Mouse (Mus musculus) midbrain, embryonic 14.5 days (tissue): Measurements from ENCODE around the gene Tenm3. TPM values are rescaled to one million over a fixed set of nuclear protein-coding genes. Genes with fewer than 3 reads are reported as not detected.

ENCODE experiments used
- ATAC-seq: fragments of 200-750 bp; cut with Nextera tagmentation; 2 replicates; pipeline ENCODE4 v1.8.0; 2017; ENCODE audit warnings: moderate number of reproducible peaks, moderate library complexity; ENCODE audit not compliant: low FRiP score, low TSS enrichment
- DNase-seq: peaks from one replicate; pipeline ENCODE4 v3.0.0-alpha.2; 2015
- H3K27ac ChIP-seq: fragments of 300-500 bp; sonication (generic); replicated peaks from 2 replicates; pipeline ENCODE4 v1.5.1; 2014; ENCODE audit warnings: mild to moderate bottlenecking, low read depth, low read length, moderate library complexity
- H3K27me3 ChIP-seq: fragments of 300-500 bp; sonication (generic); 2 replicates; pipeline ENCODE4 v1.6.1; 2014; ENCODE audit warnings: low read length, control low read depth, mixed read lengths; ENCODE audit not compliant: control insufficient read depth, insufficient read depth
- H3K36me3 ChIP-seq: fragments of 300-500 bp; sonication (generic); 2 replicates; pipeline ENCODE4 v1.6.1; 2014; ENCODE audit warnings: low read length, control low read depth; ENCODE audit not compliant: control insufficient read depth, insufficient read depth
- H3K4me1 ChIP-seq: fragments of 300-500 bp; sonication (generic); 2 replicates; pipeline ENCODE4 v1.6.1; 2014; ENCODE audit warnings: mild to moderate bottlenecking, antibody characterized with exemption, low read length, control low read depth; ENCODE audit not compliant: control insufficient read depth, insufficient read depth
- H3K4me2 ChIP-seq: fragments of 300-500 bp; sonication (generic); 2 replicates; pipeline ENCODE4 v1.6.1; 2014; ENCODE audit warnings: mild to moderate bottlenecking, low read length, moderate library complexity
- H3K4me3 ChIP-seq: fragments of 300-500 bp; sonication (generic); replicated peaks from 2 replicates; pipeline ENCODE4 v1.5.1; 2014; ENCODE audit warnings: low read depth, low read length
- H3K9ac ChIP-seq: fragments of 300-500 bp; sonication (generic); replicated peaks from 2 replicates; pipeline ENCODE4 v1.6.1; 2014; ENCODE audit warnings: mild to moderate bottlenecking, low read length, moderate library complexity
- H3K9me3 ChIP-seq: fragments of 300-500 bp; sonication (generic); 2 replicates; pipeline ENCODE4 v1.6.1; 2016; ENCODE audit warnings: low read length, control low read depth, mixed read lengths; ENCODE audit not compliant: control insufficient read depth
- WGBS: fragments of 180-500 bp; shearing (Covaris S2); extraction: QIAGEN DNeasy Blood & Tissue Kit; methylation state at CpG from one replicate; pipeline ENCODE4 v1.1.7; 2014; 5-methylcytosine and 5-hydroxymethylcytosine counted together
- polyA plus RNA-seq: library from polyadenylated mRNA; unstranded; fragments of >200 nt; fragmentation: Nextera tagmentation; extraction: Ambion mirVana; gene quantifications from 2 replicates; pipeline ENCODE4 v1.2.1, GENCODE M21; 2014

Gene Tenm3
- polyA plus RNA-seq, 1 experiment from 2014 or later: 61.6 TPM

GRCm38 (mm10) chr8:48439491-48439890 is 404.3 kb downstream of the Tenm3 start:
- Histone ChIP-seq H3K27me3 (no peaks in the 10 kb centered on the region), H3K36me3 (no peaks in the 10 kb centered on the region), H3K4me2 (no peak overlapping the region), H3K9me3 (no peaks in the 10 kb centered on the region), H3K4me1 (peaks cover 14% of the 10 kb centered on the region), H3K27ac (no peak overlapping the region), H3K4me3 (no peak overlapping the region), H3K9ac (no peak overlapping the region)
- ATAC-seq (no peak), DNase-seq (no peak)
- WGBS: 83% methylated on average over 12 of the region's 12 CpGs

- Histone ChIP-seq H3K27me3 (no peaks in the 10 kb centered on the region), H3K36me3 (no peaks in the 10 kb centered on the region), H3K4me2 (peak overlapping the region; percentile 34), H3K9me3 (no peaks in the 10 kb centered on the region), H3K27ac (no peak overlapping the region), H3K4me3 (no peak overlapping the region), H3K4me1 (peaks cover 14% of the 10 kb centered on the region), H3K9ac (no peak overlapping the region)
- WGBS: 5% methylated on average over 16 of the region's 16 CpGs
- ATAC-seq (no peak; the same call in 1 of the 2 replicates), DNase-seq (peak; percentile 65)
Observed at GRCm38 (mm10) chr8:48437523-48438207, 406.1 kb downstream of the Tenm3 start.

GRCm38 (mm10) chr8:48425101-48425500 is 418.6 kb downstream of the Tenm3 start:
- WGBS: 86% methylated on average over 11 of the region's 11 CpGs

GRCm38 (mm10) chr8:48417714-48418113 is 426.0 kb downstream of the Tenm3 start:
- H3K4me3 ChIP-seq: no peak overlapping the region
- DNase-seq (peak; percentile 54), ATAC-seq (no peak)
- no peak overlapping the region for H3K9ac ChIP-seq
- H3K27ac ChIP-seq: no peak overlapping the region
- 0 out of 2 replicates have a peak, but pooled peaks cover 11% of the 10 kb centered on the region for H3K36me3 ChIP-seq
- no peaks in the 10 kb centered on the region for H3K27me3 ChIP-seq
- no peaks in the 10 kb centered on the region for H3K9me3 ChIP-seq
- 47% methylated on average over 11 of the region's 11 CpGs for WGBS
- H3K4me1 ChIP-seq: no peaks in the 10 kb centered on the region
- H3K4me2 ChIP-seq: no peak overlapping the region

More at GRCm38 (mm10) chr8:48425101-48425500, 418.6 kb downstream of the Tenm3 start:
- Histone ChIP-seq H3K4me2 (no peak overlapping the region), H3K9ac (no peak overlapping the region), H3K4me3 (no peak overlapping the region), H3K36me3 (no peaks in the 10 kb centered on the region), H3K27ac (no peak overlapping the region), H3K4me1 (no peaks in the 10 kb centered on the region), H3K9me3 (no peaks in the 10 kb centered on the region), H3K27me3 (no peaks in the 10 kb centered on the region)
- no peak for DNase-seq
- ATAC-seq: no peak

GRCm38 (mm10) chr8:48410916-48411315 is 432.8 kb downstream of the Tenm3 start:
- 0 out of 2 replicates have a peak, but pooled peaks cover 6% of the 10 kb centered on the region for H3K9me3 ChIP-seq
- H3K27me3 ChIP-seq: no peaks in the 10 kb centered on the region
- 0 out of 2 replicates have a peak, but pooled peaks cover 5% of the 10 kb centered on the region for H3K36me3 ChIP-seq
- WGBS: 97% methylated on average over 8 of the region's 8 CpGs
- no peak for ATAC-seq
- H3K9ac ChIP-seq: no peak overlapping the region
- no peak overlapping the region for H3K27ac ChIP-seq
- no peak overlapping the region for H3K4me3 ChIP-seq
- DNase-seq: no peak
- H3K4me1 ChIP-seq: no peaks in the 10 kb centered on the region
- no peak overlapping the region for H3K4me2 ChIP-seq

GRCm38 (mm10) chr8:48400572-48400972 is 443.2 kb downstream of the Tenm3 start:
- H3K27ac ChIP-seq: peak overlapping the region; percentile 61
- no peaks in the 10 kb centered on the region for H3K36me3 ChIP-seq
- H3K4me1 ChIP-seq: peaks cover 13% of the 10 kb centered on the region; the same call in 1 of the 2 replicates
- peak overlapping the region; percentile 45 for H3K4me2 ChIP-seq
- 18% methylated on average over 12 of the region's 12 CpGs for WGBS
- DNase-seq: peak; percentile 70
- no peak for ATAC-seq
- H3K27me3 ChIP-seq: no peaks in the 10 kb centered on the region
- H3K9me3 ChIP-seq: no peaks in the 10 kb centered on the region
- H3K4me3 ChIP-seq: 0 out of 2 replicates have a peak overlapping the region, but pooled peaks have one; percentile 13
- H3K9ac ChIP-seq: peak overlapping the region; percentile 34; the same call in 1 of the 2 replicates

GRCm38 (mm10) chr8:48385833-48386232 is 457.9 kb downstream of the Tenm3 start:
- H3K9ac ChIP-seq: no peak overlapping the region
- H3K4me3 ChIP-seq: no peak overlapping the region
- 70% methylated on average over 10 of the region's 10 CpGs for WGBS
- H3K4me1 ChIP-seq: no peaks in the 10 kb centered on the region
- no peaks in the 10 kb centered on the region for H3K27me3 ChIP-seq
- DNase-seq: no peak
- ATAC-seq: no peak
- H3K4me2 ChIP-seq: no peak overlapping the region
- no peaks in the 10 kb centered on the region for H3K9me3 ChIP-seq
- no peaks in the 10 kb centered on the region for H3K36me3 ChIP-seq
- no peak overlapping the region; the same call in 1 of the 2 replicates for H3K27ac ChIP-seq

- H3K27ac ChIP-seq: no peak overlapping the region
- ATAC-seq (no peak), DNase-seq (no peak)
- no peak overlapping the region for H3K4me3 ChIP-seq
- no peaks in the 10 kb centered on the region for H3K36me3 ChIP-seq
- no peaks in the 10 kb centered on the region for H3K4me1 ChIP-seq
- 89% methylated on average over 12 of the region's 12 CpGs for WGBS
- no peak overlapping the region for H3K4me2 ChIP-seq
- H3K9ac ChIP-seq: no peak overlapping the region
- no peaks in the 10 kb centered on the region for H3K9me3 ChIP-seq
- H3K27me3 ChIP-seq: no peaks in the 10 kb centered on the region
Observed at GRCm38 (mm10) chr8:48380035-48380434, 463.7 kb downstream of the Tenm3 start.

GRCm38 (mm10) chr8:48376774-48377173 is 467.0 kb downstream of the Tenm3 start:
- no peak overlapping the region for H3K4me2 ChIP-seq
- H3K9me3 ChIP-seq: no peaks in the 10 kb centered on the region
- 0 out of 2 replicates have a peak overlapping the region, but pooled peaks have one; percentile 5 for H3K27ac ChIP-seq
- no peaks in the 10 kb centered on the region for H3K27me3 ChIP-seq
- WGBS: 75% methylated on average over 6 of the region's 6 CpGs
- peak; percentile 64; the same call in 1 of the 2 replicates for ATAC-seq
- no peaks in the 10 kb centered on the region for H3K4me1 ChIP-seq
- no peak overlapping the region for H3K4me3 ChIP-seq
- H3K9ac ChIP-seq: no peak overlapping the region
- DNase-seq: peak; percentile 49
- no peaks in the 10 kb centered on the region for H3K36me3 ChIP-seq
